Mouse (Mus musculus): ENCODE data around the gene Anapc15. TPM values are rescaled to one million over a fixed set of nuclear protein-coding genes. Genes with fewer than 3 reads are reported as not detected.
"Not testable (repeated sequence)": the region's sequence is repeated elsewhere in the genome, so short reads cannot be mapped to it uniquely, and the experiment has no call there.

Anapc15 gene
- total RNA-seq, 4 experiments from 2014 or later = 17.8 to 28.6 (median 26.0) TPM

DNA sequence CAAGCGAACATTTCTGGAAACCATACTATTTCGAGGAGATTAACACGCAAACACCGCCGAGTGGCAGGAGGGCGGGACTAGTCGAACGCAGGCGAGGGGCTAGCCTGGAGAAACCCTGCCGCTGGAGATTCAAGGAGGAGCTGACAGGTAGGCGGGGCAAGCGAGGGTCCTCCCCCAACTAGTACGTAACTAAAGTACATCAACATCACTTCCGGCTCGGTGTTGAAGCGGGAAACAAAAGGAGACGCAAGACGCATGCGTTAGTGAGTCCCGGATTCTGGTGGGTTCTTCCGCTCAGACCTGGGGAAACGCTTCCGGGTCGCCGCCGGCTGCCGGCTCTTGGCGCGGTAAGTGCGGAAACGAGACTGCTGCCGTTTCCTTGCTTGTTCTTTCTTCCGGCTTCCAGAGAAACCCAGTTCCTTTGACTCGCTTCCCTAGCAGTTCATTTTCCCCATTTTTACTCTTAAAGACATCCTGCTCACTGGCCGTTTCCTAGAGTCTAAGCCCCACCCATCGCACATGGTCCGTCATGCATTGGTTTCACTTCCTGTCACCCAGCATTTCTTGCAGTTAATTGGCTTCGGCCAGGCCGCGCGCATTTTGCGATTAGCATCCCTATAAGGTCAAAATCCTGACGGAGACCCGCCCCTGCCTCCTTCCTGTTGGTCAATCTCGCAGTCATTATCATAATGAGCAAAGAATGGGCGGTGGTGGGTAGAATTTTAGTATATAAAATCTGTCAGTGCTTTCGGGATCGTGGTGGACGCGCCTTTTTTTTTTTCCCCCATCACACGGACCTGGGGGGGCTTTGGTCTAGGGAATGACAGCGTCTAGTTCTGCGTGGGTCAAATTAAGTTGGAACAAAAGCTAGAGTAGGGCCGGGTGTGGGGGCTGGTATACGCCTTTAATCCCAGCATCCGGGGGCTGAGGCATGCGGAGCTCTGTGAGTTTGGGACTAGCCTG is 32.9 kb downstream of the Anapc15 start:
- DNase-seq (ENCODE audit: low spot score in 2 of 2) = peak; percentile 96 to 97

- DNase-seq (ENCODE audit: low spot score in 2 of 2) = no peak
Measured at GRCm38 (mm10) chr7:101900331-101901097, 37.0 kb downstream of the Anapc15 start.

DNA sequence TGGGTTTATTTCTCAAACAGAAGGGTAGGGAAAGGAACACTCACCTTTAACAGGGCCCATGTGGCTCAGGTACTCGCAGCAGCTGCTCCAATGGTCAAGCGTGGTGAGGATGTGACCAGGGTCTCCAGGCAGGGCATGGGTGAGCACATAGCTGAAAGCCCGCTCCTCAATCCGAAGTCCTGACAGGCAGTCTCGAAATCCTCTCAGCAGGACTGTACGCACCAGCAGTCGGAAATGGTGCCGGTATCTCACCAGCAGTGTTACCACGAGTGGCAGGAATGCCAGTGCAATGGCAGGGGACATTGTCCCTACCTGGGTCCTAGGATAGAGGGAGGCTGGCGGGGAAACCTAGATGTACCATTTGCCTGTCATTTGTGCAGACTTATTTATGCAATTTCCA is 38.5 kb downstream of the Anapc15 start:
- DNase-seq (ENCODE audit: low spot score in 2 of 2) = no peak

GRCm38 (mm10) chr7:101902846-101903245 is 39.3 kb downstream of the Anapc15 start:
- no peak for DNase-seq (ENCODE audit: low spot score in 2 of 2)

GRCm38 (mm10) chr7:101905561-101906286 is 42.2 kb downstream of the Anapc15 start, which contains the start of gene Lamtor1:
Gene Lamtor1, plus strand, starts transcription at chr7:101905904.
- DNase-seq (ENCODE audit: low spot score in 2 of 2) = peak; percentile 99 to 100

- no peak for DNase-seq (ENCODE audit: low spot score in 2 of 2)
Measured at GRCm38 (mm10) chr7:101906287-101906681, 42.8 kb downstream of the Anapc15 start, which contains the start of gene Tomt. Gene Tomt, minus strand, starts transcription at chr7:101906359.

DNA sequence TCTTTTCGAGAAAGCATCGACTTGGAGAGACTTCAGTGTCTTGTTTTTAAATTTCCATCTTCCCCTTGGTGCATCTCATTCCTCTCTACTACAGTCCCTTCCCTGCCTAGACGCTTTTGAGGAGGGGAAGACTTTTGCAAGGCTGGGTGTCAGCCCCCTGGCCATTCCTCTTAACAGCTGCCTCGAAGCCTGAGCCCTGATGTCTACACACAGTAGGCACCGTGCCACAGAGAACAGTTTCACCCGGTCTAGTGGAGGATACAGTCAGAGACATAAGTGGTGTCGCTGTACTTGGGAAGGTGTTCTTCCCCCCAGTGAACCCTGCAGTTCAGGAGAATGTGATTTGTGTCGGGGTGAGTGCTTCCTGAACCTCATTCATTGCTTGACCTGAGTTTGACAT is 43.2 kb downstream of the Anapc15 start:
- DNase-seq (ENCODE audit: low spot score in 2 of 2) = no peak

- peak in 1 of 2 experiments; percentile 53 for DNase-seq (ENCODE audit: low spot score in 2 of 2)
Measured at GRCm38 (mm10) chr7:101908367-101908766, 44.9 kb downstream of the Anapc15 start.

GRCm38 (mm10) chr7:101910138-101910537 is 46.6 kb downstream of the Anapc15 start:
- peak; percentile 44 to 56 for DNase-seq (ENCODE audit: low spot score in 2 of 2)

- no peak for DNase-seq (ENCODE audit: low spot score in 2 of 2)
Measured at GRCm38 (mm10) chr7:101911982-101912381, 48.5 kb downstream of the Anapc15 start.

DNA sequence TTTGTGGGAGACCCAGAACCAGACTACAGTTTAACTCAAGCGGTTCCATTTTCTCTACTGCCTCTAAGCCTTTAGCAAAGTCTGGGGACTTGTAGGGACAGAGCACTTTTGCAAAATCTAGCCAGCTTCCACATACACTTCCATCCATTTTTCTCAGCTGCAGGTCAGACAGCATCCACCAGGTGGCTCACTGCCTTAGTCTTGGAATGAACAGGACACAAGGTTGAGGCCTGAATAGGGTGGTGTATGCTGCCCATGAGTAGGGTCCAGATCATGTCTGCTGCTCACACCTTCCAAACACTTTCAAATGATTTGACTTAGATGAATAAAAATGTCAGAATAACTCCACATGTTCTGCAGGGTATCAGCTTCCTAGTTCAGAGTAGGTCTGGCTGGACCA is 54.6 kb downstream of the Anapc15 start:
- peak in 1 of 2 experiments; percentile 45 for DNase-seq (ENCODE audit: low spot score in 2 of 2)

DNA sequence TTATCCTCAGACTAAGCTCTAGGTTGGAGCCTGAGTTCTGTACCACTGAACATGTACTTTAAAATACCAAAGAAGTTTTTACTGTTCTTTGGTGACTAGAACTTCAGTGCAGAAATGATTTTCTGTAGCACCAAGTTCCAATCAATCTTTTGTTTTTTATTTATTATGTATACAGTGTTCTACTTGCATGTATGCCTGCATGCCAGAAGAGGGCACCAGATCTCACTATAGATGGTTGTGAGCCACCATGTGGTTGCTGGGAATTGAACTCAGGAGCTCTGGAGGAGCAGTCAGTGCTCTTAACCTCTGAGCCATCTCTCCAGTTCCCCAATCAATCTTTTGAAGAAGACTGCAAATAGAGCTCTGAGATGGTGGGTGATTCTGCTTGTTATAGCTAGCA is 62.4 kb downstream of the Anapc15 start:
- DNase-seq (ENCODE audit: low spot score in 2 of 2) = not testable (repeated sequence)

DNA sequence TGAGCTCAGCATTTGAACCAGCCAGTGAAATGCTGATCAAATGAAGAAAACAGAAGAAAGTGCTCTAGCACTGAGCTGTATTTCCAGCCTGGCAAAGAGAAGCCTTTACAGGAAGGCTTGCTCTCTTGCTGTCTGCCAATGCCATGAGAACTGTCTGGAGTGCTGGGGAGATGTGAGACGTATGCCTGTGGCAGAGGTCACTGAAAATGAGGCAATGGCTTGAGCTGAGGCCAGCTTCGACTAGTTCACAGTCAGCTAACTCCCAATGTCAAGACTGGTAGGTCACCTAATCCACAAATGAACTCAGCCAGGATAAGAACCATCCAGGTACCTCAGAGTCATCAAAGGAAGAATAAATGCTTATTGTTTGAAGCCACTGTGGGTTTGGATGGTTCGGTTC is 64.6 kb downstream of the Anapc15 start:
- DNase-seq (ENCODE audit: low spot score in 2 of 2) = no peak

DNA sequence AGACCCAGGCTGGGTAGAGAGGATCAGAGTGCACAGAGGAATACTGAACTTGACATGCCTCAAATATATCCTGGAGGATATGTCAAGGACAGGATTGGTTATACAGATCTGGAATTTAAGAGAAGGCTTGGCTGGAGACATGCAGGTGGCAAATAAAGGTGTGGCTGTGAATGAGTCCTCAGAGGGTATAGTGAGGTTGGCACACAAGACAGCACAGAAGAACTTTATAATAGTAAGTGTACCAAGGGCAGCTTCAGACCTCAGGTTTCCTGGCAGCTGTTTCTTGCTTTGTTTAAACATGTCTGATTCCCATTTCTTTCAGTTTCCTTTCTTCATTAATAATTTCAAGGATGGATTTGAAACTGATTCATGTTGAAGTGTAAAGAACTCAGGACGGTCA is 69.0 kb downstream of the Anapc15 start:
- DNase-seq (ENCODE audit: low spot score in 2 of 2) = no peak

- DNase-seq (ENCODE audit: low spot score in 2 of 2) = peak in 1 of 2 experiments; percentile 12
Measured at GRCm38 (mm10) chr7:101933300-101933699, 69.8 kb downstream of the Anapc15 start.

- DNase-seq (ENCODE audit: low spot score in 2 of 2) = peak; percentile 92 to 94
Measured at GRCm38 (mm10) chr7:101933751-101934240, 70.3 kb downstream of the Anapc15 start, which contains the start of the genes Lrrc51 and Numa1. Gene Lrrc51, minus strand, starts transcription at chr7:101933895. Gene Numa1, plus strand, starts transcription at chr7:101934111.

- no peak for DNase-seq (ENCODE audit: low spot score in 2 of 2)
Measured at GRCm38 (mm10) chr7:101935957-101936356, 72.4 kb downstream of the Anapc15 start.

DNA sequence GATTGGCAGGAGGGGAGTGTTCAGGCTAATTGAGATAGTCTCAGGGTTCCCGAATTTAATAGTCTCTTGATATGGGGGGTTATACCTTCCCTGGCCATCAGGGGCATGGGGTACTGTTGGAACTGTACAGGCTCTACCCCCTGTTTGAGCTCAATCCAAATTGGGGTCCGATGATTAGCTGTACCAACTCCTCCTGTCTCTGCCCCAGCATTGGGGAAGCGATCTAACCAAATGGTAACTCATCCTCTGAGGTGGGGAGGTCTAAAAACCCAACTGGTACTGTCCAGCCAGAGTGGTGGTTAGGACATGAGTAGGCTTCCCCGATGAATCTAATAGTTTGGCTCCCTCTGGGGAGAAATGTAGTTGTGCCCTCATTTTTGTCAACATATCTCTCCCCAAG is 73.5 kb downstream of the Anapc15 start:
- no peak for DNase-seq (ENCODE audit: low spot score in 2 of 2)

DNA sequence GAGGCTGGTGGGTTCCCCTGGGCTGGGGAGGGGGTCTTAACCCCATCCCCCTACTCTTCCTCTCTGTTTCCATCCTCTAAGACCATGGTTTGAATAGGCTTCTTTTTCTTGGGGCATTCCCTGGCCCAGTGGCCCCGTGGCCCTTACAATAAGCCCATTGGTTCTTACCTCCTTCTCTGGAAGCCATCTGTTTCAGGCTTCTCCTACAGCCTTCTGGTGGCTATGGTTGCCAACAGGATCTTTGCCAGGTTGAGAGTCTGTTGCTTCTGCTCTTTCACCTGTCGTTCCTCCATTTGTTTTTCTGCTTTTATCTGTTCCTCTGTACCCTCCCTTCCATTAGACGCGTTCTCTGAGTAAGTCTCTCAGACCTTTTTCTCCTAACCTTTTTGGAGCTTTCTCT is 74.1 kb downstream of the Anapc15 start:
- no peak for DNase-seq (ENCODE audit: low spot score in 2 of 2)

DNA sequence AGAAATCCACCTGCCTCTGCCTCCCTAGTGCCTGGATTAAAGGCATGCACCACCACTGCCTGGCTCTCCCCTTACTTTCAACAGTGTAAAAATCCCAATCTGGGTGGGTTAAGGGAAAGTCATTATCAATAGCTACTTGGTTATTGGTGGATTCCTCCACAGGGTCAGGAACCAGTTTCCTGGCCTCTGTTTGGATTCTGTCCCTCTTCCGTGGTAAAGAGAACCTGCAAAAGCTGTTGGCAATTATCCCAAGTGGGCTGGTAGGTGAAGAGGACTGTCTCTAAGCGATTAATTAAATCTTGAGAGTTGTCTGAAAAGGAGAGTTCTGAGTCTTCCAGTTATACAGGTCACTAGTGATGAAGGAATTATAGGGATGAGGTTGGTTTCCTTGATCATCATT is 74.8 kb downstream of the Anapc15 start:
- no peak for DNase-seq (ENCODE audit: low spot score in 2 of 2)

GRCm38 (mm10) chr7:101939758-101940157 is 76.2 kb downstream of the Anapc15 start:
- no peak for DNase-seq (ENCODE audit: low spot score in 2 of 2)

Data from gastrocnemius, adult 8-10 months (tissue).